Mouse (Mus musculus) neural tube, embryonic 13.5 days (tissue): ENCODE measurements around the gene Trp53bp1. TPM values are rescaled to one million over a fixed set of nuclear protein-coding genes. Genes with fewer than 3 reads are reported as not detected.

Source experiments
- ATAC-seq: fragments of 200-750 bp; cut with Nextera tagmentation; 2 replicates; pipeline ENCODE4 v1.8.0; 2017; ENCODE audit warnings: low read depth, mild to moderate bottlenecking, moderate TSS enrichment, moderate library complexity
- H3K27ac ChIP-seq: fragments of 300-500 bp; sonication (generic); replicated peaks from 2 replicates; pipeline ENCODE4 v1.5.1; 2015; ENCODE audit warnings: moderate library complexity, mild to moderate bottlenecking, inconsistent platforms
- H3K27me3 ChIP-seq: fragments of 300-500 bp; sonication (generic); 2 replicates; pipeline ENCODE4 v1.6.1; 2015; ENCODE audit warnings: mild to moderate bottlenecking, inconsistent platforms
- H3K36me3 ChIP-seq: fragments of 300-500 bp; sonication (generic); 2 replicates; pipeline ENCODE4 v1.6.1; 2015; ENCODE audit warnings: mild to moderate bottlenecking, inconsistent platforms
- H3K4me1 ChIP-seq: fragments of 300-500 bp; sonication (generic); replicated peaks from 2 replicates; pipeline ENCODE4 v1.6.1; 2015; ENCODE audit warnings: inconsistent platforms
- H3K4me2 ChIP-seq: fragments of 300-500 bp; sonication (generic); 2 replicates; pipeline ENCODE4 v1.6.1; 2015; ENCODE audit warnings: inconsistent platforms, mild to moderate bottlenecking, moderate library complexity
- H3K4me3 ChIP-seq: fragments of 300-500 bp; sonication (generic); 2 replicates; pipeline ENCODE4 v1.5.1; 2015; ENCODE audit warnings: mild to moderate bottlenecking, inconsistent platforms
- H3K9ac ChIP-seq: fragments of 300-500 bp; sonication (generic); 2 replicates; pipeline ENCODE4 v1.6.1; 2015; ENCODE audit warnings: moderate library complexity, mild to moderate bottlenecking, inconsistent platforms
- H3K9me3 ChIP-seq: fragments of 300-500 bp; sonication (generic); 2 replicates; pipeline ENCODE4 v1.6.1; 2016; ENCODE audit warnings: inconsistent platforms
- WGBS: fragments of 180-500 bp; shearing (Covaris S2); methylation state at CpG from one replicate; pipeline ENCODE4 v1.1.7; 2015; 5-methylcytosine and 5-hydroxymethylcytosine counted together
- polyA plus RNA-seq: library from polyadenylated mRNA; unstranded; fragments of >200 nt; fragmentation: Nextera tagmentation; extraction: Ambion mirVana; gene quantifications from 2 replicates; pipeline ENCODE4 v1.2.1, GENCODE M21; 2015

Trp53bp1 gene
- polyA plus RNA-seq = 151 and 181 TPM in 2 replicates

DNA sequence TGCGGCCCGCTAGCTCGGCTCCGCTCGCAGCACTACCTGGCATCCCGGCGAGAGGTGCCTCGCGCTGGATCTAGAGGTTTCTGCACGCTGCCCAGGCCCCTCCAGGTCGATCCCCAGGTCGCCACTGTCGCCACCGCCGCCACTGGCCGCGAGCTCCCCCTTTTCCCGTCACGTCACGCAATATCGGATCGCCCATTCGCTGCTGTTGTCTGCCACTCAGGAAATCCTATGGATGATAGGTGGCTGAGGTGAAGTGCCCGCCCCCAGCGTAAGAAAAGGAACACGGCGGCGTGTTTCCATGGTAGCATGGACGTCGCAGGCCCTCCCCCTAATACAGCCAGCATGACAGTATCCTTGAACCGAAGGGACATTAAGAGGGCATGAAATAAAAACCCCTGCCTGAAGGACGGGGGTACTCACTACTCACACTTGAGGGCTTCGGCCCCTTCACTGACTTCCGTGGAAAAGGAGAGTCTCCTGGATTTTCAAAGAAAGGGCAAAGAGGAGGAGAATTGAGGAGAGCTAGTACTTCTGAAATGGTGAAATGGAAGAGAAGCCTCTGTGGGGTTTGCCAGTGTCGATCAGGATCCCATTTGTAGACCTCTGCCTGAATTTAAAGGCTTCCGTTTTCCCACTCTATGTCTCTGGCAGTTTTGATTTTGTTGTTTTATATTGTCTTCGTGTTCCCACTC is at the start of gene Trp53bp1:
Gene Trp53bp1 (minus strand): TSS at position 172 of the 692 bp plus-strand sequence.
- Histone ChIP-seq H3K36me3 (peaks cover 35% of the 10 kb centered on the region), H3K27ac (peak within 1 kb of the TSS; percentile 98), H3K27me3 (no peaks in the 10 kb centered on the region), H3K4me1 (peaks cover 49% of the 10 kb centered on the region), H3K9ac (peak within 1 kb of the TSS; percentile 92), H3K4me3 (peak within 1 kb of the TSS; percentile 87), H3K4me2 (peak within 1 kb of the TSS; percentile 73), H3K9me3 (no peaks in the 10 kb centered on the region)
- peak; percentile 99 for ATAC-seq
- WGBS = under 1% methylated on average over 37 of the region's 37 CpGs

GRCm38 (mm10) chr2:121316278-121316677 is 45.1 kb upstream of the Trp53bp1 start:
- WGBS = 87% methylated on average over 8 of the region's 8 CpGs
- Histone ChIP-seq H3K4me1 (no peaks in the 10 kb centered on the region), H3K27me3 (no peaks in the 10 kb centered on the region), H3K9ac (no peak overlapping the region), H3K9me3 (no peaks in the 10 kb centered on the region), H3K4me2 (no peak overlapping the region), H3K27ac (no peak overlapping the region), H3K36me3 (peaks cover 39% of the 10 kb centered on the region), H3K4me3 (no peak overlapping the region)
- no peak for ATAC-seq

GRCm38 (mm10) chr2:121308997-121309416 is 37.8 kb upstream of the Trp53bp1 start:
- Histone ChIP-seq H3K9ac (no peak overlapping the region), H3K4me2 (peak overlapping the region; percentile 11; the same call in 1 of the 2 replicates), H3K9me3 (no peaks in the 10 kb centered on the region), H3K27ac (no peak overlapping the region), H3K36me3 (peaks cover 70% of the 10 kb centered on the region), H3K27me3 (no peaks in the 10 kb centered on the region), H3K4me3 (no peak overlapping the region), H3K4me1 (peaks cover 4% of the 10 kb centered on the region; the same call in 1 of the 2 replicates)
- ATAC-seq = no peak
- WGBS = 41% methylated on average over 5 of the region's 5 CpGs

- ATAC-seq = no peak
- Histone ChIP-seq H3K4me2 (no peak overlapping the region), H3K36me3 (peaks cover 66% of the 10 kb centered on the region), H3K4me1 (peaks cover 36% of the 10 kb centered on the region), H3K27me3 (no peaks in the 10 kb centered on the region), H3K9ac (no peak overlapping the region), H3K9me3 (no peaks in the 10 kb centered on the region), H3K27ac (no peak overlapping the region), H3K4me3 (no peak overlapping the region)
- WGBS = 87% methylated on average over 10 of the region's 10 CpGs
Observed at GRCm38 (mm10) chr2:121300036-121300435, 28.8 kb upstream of the Trp53bp1 start.

GRCm38 (mm10) chr2:121299471-121299870 is 28.3 kb upstream of the Trp53bp1 start:
- Histone ChIP-seq H3K4me3 (no peak overlapping the region), H3K9me3 (no peaks in the 10 kb centered on the region), H3K4me2 (no peak overlapping the region), H3K9ac (no peak overlapping the region), H3K27ac (no peak overlapping the region), H3K36me3 (peaks cover 60% of the 10 kb centered on the region), H3K27me3 (no peaks in the 10 kb centered on the region), H3K4me1 (peaks cover 42% of the 10 kb centered on the region)
- WGBS = 88% methylated on average over 17 of the region's 17 CpGs
- ATAC-seq = no peak

GRCm38 (mm10) chr2:121298131-121298530 is 26.9 kb upstream of the Trp53bp1 start:
- H3K4me3 ChIP-seq = peak overlapping the region; percentile 65
- peaks cover 47% of the 10 kb centered on the region for H3K36me3 ChIP-seq
- H3K27me3 ChIP-seq = no peaks in the 10 kb centered on the region
- peaks cover 52% of the 10 kb centered on the region for H3K4me1 ChIP-seq
- H3K9me3 ChIP-seq = no peaks in the 10 kb centered on the region
- peak overlapping the region; percentile 81; the same call in 1 of the 2 replicates for H3K9ac ChIP-seq
- H3K4me2 ChIP-seq = peak overlapping the region; percentile 93
- ATAC-seq = no peak
- H3K27ac ChIP-seq = no peak overlapping the region
- WGBS = 3% methylated on average over 8 of the region's 8 CpGs

DNA sequence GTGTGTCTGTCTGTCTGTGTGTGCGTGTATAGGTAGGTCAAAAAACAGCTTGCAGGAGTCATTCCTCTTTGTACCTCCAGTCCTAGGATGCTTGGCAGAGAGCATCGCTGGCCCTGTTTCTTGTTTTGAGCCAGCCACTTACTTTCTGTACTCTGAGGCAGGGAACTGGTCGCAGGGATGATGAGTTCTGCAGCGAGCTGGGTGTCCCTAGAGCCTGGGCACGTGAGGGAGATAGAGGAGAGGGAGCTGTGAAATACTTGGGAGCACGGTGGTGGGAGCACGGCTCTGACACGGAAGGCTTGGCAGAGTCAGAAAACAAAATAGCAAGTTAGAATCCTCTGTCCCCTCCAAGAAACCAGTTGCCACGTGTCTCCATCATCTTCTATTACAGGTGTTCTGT is 26.5 kb upstream of the Trp53bp1 start:
- peak overlapping the region; percentile 81 for H3K9ac ChIP-seq
- WGBS = 9% methylated on average over 9 of the region's 9 CpGs
- peak overlapping the region; percentile 65 for H3K4me3 ChIP-seq
- peaks cover 42% of the 10 kb centered on the region for H3K36me3 ChIP-seq
- no peaks in the 10 kb centered on the region for H3K9me3 ChIP-seq
- ATAC-seq = no peak
- peak overlapping the region; percentile 89 for H3K27ac ChIP-seq
- H3K4me2 ChIP-seq = peak overlapping the region; percentile 93
- H3K4me1 ChIP-seq = peaks cover 52% of the 10 kb centered on the region
- H3K27me3 ChIP-seq = no peaks in the 10 kb centered on the region

DNA sequence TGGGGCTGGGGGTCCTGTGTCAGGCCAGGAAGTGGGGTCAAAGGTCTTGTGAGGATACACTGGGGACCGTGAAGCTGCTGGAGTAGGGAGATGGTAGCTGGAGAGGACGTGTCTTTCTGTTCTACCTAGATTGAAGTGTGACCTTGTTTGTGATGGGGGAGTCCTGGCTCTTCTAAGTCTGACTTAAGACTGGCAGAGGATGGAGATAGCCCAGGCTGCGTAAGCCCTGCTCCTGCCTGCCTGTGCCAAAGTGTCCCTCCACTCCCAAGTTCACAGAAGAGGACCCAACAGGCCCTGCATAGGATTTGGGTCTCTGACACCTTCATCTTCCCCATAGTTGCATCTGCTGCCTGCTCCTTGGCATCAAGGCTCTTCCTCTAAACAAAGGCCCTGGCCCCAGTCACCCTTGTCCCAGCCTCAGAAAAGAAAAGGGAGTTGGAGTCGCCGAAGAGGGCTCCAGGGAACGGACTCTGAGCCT is 25.6 kb upstream of the Trp53bp1 start:
- H3K36me3 ChIP-seq = peaks cover 33% of the 10 kb centered on the region
- ATAC-seq = no peak
- H3K4me3 ChIP-seq = peak overlapping the region; percentile 65
- H3K4me2 ChIP-seq = peak overlapping the region; percentile 93
- peaks cover 52% of the 10 kb centered on the region for H3K4me1 ChIP-seq
- no peaks in the 10 kb centered on the region for H3K27me3 ChIP-seq
- WGBS = 9% methylated on average over 6 of the region's 6 CpGs
- peak overlapping the region; percentile 81 for H3K9ac ChIP-seq
- no peaks in the 10 kb centered on the region for H3K9me3 ChIP-seq
- peak overlapping the region; percentile 89 for H3K27ac ChIP-seq

- 0% methylated on average over 15 of the region's 15 CpGs for WGBS
- H3K27ac ChIP-seq = peak overlapping the region; percentile 89
Observed at GRCm38 (mm10) chr2:121295608-121296571, 24.7 kb upstream of the Trp53bp1 start.

DNA sequence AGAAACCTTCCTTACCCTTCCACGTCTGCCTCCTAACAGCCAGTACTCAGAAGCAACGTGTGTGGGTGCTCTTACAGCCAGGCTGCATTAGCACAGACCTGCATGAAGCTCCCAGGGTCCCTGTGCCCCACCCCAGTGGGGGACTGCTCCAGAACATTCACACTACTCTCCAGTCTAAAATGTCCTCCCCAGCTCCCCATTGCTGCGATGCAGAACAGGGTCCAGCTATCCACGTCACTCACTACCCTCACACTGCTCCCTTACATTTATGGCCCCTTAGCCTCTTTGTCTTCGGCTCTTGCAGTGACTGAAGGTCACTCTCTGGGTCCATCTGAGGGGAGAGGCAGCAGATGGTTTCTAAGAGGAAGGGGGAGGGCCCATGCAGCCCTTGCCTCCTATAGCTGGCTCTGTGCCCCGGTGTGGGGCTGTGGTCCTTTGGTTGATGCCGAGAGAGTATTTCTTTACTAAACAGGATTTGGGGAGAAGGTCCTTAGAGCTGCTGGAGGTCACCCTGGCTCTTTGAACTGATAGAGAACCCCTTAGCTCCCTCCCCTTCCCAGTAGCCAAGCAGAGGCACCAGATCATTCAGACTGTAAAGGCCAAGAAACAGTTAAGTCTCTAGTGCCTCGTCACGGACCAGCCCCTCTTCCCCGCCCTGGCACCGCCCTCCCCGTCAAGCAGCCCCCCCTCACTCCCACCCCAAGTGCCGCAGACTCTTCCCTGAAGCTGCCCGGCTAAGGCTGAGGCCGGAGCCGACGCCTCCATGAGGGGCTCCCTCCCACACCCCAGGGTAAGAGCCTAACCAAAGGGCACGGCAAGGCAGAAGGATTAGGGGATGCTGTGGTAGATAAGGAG is 23.8 kb upstream of the Trp53bp1 start:
- Histone ChIP-seq H3K4me1 (peaks cover 60% of the 10 kb centered on the region), H3K9me3 (no peaks in the 10 kb centered on the region), H3K9ac (peak overlapping the region; percentile 81), H3K27me3 (0 out of 2 replicates have a peak, but pooled peaks cover 11% of the 10 kb centered on the region), H3K27ac (peak overlapping the region; percentile 89), H3K4me2 (peak overlapping the region; percentile 93), H3K36me3 (peaks cover 15% of the 10 kb centered on the region), H3K4me3 (peak overlapping the region; percentile 65)
- 2% methylated on average over 18 of the region's 18 CpGs for WGBS
- ATAC-seq = peak; percentile 82

More at GRCm38 (mm10) chr2:121295608-121296571, 24.7 kb upstream of the Trp53bp1 start:
- 0 out of 2 replicates have a peak, but pooled peaks cover 8% of the 10 kb centered on the region for H3K27me3 ChIP-seq
- H3K4me2 ChIP-seq = peak overlapping the region; percentile 93
- H3K9me3 ChIP-seq = no peaks in the 10 kb centered on the region
- H3K9ac ChIP-seq = peak overlapping the region; percentile 81
- H3K4me3 ChIP-seq = peak overlapping the region; percentile 65
- H3K36me3 ChIP-seq = peaks cover 24% of the 10 kb centered on the region
- H3K4me1 ChIP-seq = peaks cover 52% of the 10 kb centered on the region
- peak; percentile 54 for ATAC-seq

DNA sequence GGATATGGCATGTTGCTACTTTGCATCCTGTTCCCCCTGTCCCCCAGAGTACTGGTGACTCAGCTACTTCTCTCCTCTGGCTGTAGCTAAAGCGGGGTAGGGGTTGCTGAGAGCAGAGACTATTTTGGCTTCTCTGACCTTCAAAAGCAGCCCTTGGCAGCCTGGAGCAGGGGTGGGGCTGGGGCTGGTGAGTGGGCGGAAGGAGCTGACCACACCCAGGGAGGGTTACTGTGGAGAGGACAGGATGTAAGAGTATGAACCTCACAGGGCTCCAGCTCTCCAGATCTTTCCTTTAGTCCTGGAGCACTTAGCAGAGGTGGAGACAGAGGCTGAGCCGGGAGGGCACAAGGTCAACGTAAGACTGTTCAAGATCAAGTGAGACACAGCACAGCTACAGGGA is 23.0 kb upstream of the Trp53bp1 start:
- WGBS = 27% methylated on average over 4 of the region's 4 CpGs
- Histone ChIP-seq H3K4me3 (peak overlapping the region; percentile 65), H3K9ac (peak overlapping the region; percentile 81), H3K9me3 (no peaks in the 10 kb centered on the region), H3K27me3 (0 out of 2 replicates have a peak, but pooled peaks cover 11% of the 10 kb centered on the region), H3K4me2 (peak overlapping the region; percentile 93), H3K27ac (peak overlapping the region; percentile 89), H3K4me1 (peaks cover 64% of the 10 kb centered on the region), H3K36me3 (peaks cover 7% of the 10 kb centered on the region)
- ATAC-seq = no peak
